Mouse (Mus musculus): ENCODE measurements around the gene Gm5089.

DNA sequence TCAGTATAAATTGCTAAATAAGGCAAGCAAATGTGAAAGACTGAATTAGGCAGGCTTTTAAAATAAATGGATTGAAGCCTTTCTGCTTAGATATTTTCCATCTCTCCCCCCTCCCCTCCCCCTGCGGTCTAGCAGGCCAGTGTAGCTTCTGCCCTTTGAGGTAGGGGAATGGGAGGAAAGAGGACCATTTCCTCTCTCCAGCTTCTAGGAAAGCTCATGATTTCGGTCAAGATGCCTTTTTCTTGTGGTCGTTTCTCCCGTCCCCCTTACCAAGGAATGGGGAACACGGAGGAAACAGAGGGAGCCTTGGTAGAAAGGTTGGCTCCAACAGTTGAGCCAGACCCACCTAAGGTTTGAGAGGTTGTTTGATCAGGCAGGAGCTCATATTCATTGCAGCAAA, 21.7 kb upstream of the Gm5089 start:
- no peak for TF ChIP-seq TAL1 (IDR thresholded peaks at IDR 0.05; ENCODE audit: low read length)
- TF ChIP-seq GATA1 (IDR thresholded peaks at IDR 0.05; ENCODE audit: low read length): no peak

Measured in erythroblast, embryonic 14.5 days (primary cell).